Mouse (Mus musculus) stomach, embryonic 16.5 days (tissue): Measurements from ENCODE around the gene Ckb. TPM values are rescaled to one million over a fixed set of nuclear protein-coding genes. Genes with fewer than 3 reads are reported as not detected.

ENCODE experiments used
- ATAC-seq: fragments of 200-750 bp; cut with Nextera tagmentation; 2 replicates; pipeline ENCODE4 v1.8.0; 2017; ENCODE audit warnings: moderate number of reproducible peaks, moderate TSS enrichment; ENCODE audit not compliant: insufficient read depth, low FRiP score
- H3K27ac ChIP-seq: fragments of 300-500 bp; sonication (generic); 2 replicates; pipeline ENCODE4 v1.5.1; 2014; ENCODE audit warnings: low read length
- H3K27me3 ChIP-seq: fragments of 300-500 bp; sonication (generic); 2 replicates; pipeline ENCODE4 v1.6.1; 2014; ENCODE audit warnings: low read length, control low read depth, mixed read lengths; ENCODE audit not compliant: control insufficient read depth, insufficient read depth
- H3K36me3 ChIP-seq: fragments of 300-500 bp; sonication (generic); 2 replicates; pipeline ENCODE4 v1.6.1; 2014; ENCODE audit warnings: low read length; ENCODE audit not compliant: control insufficient read depth, insufficient read depth
- H3K4me1 ChIP-seq: fragments of 300-500 bp; sonication (generic); 2 replicates; pipeline ENCODE4 v1.6.1; 2014; ENCODE audit warnings: low read length, control low read depth, mixed read lengths; ENCODE audit not compliant: control insufficient read depth, insufficient read depth
- H3K4me2 ChIP-seq: fragments of 300-500 bp; sonication (generic); 2 replicates; pipeline ENCODE4 v1.6.1; 2014; ENCODE audit warnings: low read depth, low read length, mixed read lengths
- H3K4me3 ChIP-seq: fragments of 300-500 bp; sonication (generic); replicated peaks from 2 replicates; pipeline ENCODE4 v1.5.1; 2014; ENCODE audit warnings: mild to moderate bottlenecking, low read length
- H3K9ac ChIP-seq: fragments of 300-500 bp; sonication (generic); 2 replicates; pipeline ENCODE4 v1.6.1; 2014; ENCODE audit warnings: low read length
- H3K9me3 ChIP-seq: fragments of 300-500 bp; sonication (generic); replicated peaks from 2 replicates; pipeline ENCODE4 v1.6.1; 2016; ENCODE audit warnings: low read length, control low read depth; ENCODE audit not compliant: control insufficient read depth
- WGBS: fragments of 180-500 bp; shearing (Covaris S2); extraction: QIAGEN DNeasy Blood & Tissue Kit; methylation state at CpG from one replicate; pipeline ENCODE4 v1.1.7; 2014; 5-methylcytosine and 5-hydroxymethylcytosine counted together
- polyA plus RNA-seq: library from polyadenylated mRNA; unstranded; fragments of >200 nt; fragmentation: Nextera tagmentation; extraction: Ambion mirVana; gene quantifications from 2 replicates; pipeline ENCODE4 v1.2.1, GENCODE M21; 2015

The Ckb gene
- polyA plus RNA-seq, 1 experiment from 2014 or later: 698 TPM

GRCm38 (mm10) chr12:111705186-111705973 lies 33.2 kb upstream of the Ckb start:
- WGBS: 32% methylated on average over 15 of the region's 15 CpGs
- Histone ChIP-seq H3K27ac (peak overlapping the region; percentile 79), H3K9ac (peak overlapping the region; percentile 25), H3K9me3 (no peaks in the 10 kb centered on the region), H3K27me3 (no peaks in the 10 kb centered on the region), H3K4me2 (no peak overlapping the region), H3K4me1 (peaks cover 20% of the 10 kb centered on the region), H3K4me3 (no peak overlapping the region), H3K36me3 (peaks cover 11% of the 10 kb centered on the region; the same call in 1 of the 2 replicates)
- ATAC-seq: peak; percentile 30; the same call in 1 of the 2 replicates

- no peaks in the 10 kb centered on the region for H3K27me3 ChIP-seq
- peaks cover 20% of the 10 kb centered on the region for H3K4me1 ChIP-seq
- H3K36me3 ChIP-seq: peaks cover 8% of the 10 kb centered on the region; the same call in 1 of the 2 replicates
- no peak overlapping the region for H3K4me2 ChIP-seq
- peak overlapping the region; percentile 79 for H3K27ac ChIP-seq
- H3K4me3 ChIP-seq: no peak overlapping the region
- 31% methylated on average over 9 of the region's 9 CpGs for WGBS
- peak; percentile 68 for ATAC-seq
- no peaks in the 10 kb centered on the region for H3K9me3 ChIP-seq
- peak overlapping the region; percentile 52 for H3K9ac ChIP-seq
Measured at GRCm38 (mm10) chr12:111704609-111705008, 32.5 kb upstream of the Ckb start.

- H3K36me3 ChIP-seq: no peaks in the 10 kb centered on the region
- no peaks in the 10 kb centered on the region for H3K27me3 ChIP-seq
- H3K27ac ChIP-seq: no peak overlapping the region
- H3K4me1 ChIP-seq: peaks cover 20% of the 10 kb centered on the region
- H3K4me2 ChIP-seq: no peak overlapping the region
- ATAC-seq: no peak
- no peak overlapping the region for H3K4me3 ChIP-seq
- 75% methylated on average over 3 of the region's 3 CpGs for WGBS
- H3K9ac ChIP-seq: no peak overlapping the region
- H3K9me3 ChIP-seq: no peaks in the 10 kb centered on the region
Measured at GRCm38 (mm10) chr12:111703301-111703700, 31.2 kb upstream of the Ckb start.

- H3K4me1 ChIP-seq: peaks cover 18% of the 10 kb centered on the region
- no peak for ATAC-seq
- no peaks in the 10 kb centered on the region for H3K36me3 ChIP-seq
- no peak overlapping the region for H3K27ac ChIP-seq
- no peaks in the 10 kb centered on the region for H3K9me3 ChIP-seq
- H3K27me3 ChIP-seq: no peaks in the 10 kb centered on the region
- 39% methylated on average over 9 of the region's 9 CpGs for WGBS
- no peak overlapping the region for H3K4me2 ChIP-seq
- no peak overlapping the region for H3K9ac ChIP-seq
- no peak overlapping the region for H3K4me3 ChIP-seq
Measured at GRCm38 (mm10) chr12:111700920-111701458, 28.9 kb upstream of the Ckb start.

- H3K4me2 ChIP-seq: no peak overlapping the region
- no peaks in the 10 kb centered on the region for H3K36me3 ChIP-seq
- H3K9ac ChIP-seq: no peak overlapping the region
- peaks cover 10% of the 10 kb centered on the region for H3K4me1 ChIP-seq
- no peaks in the 10 kb centered on the region for H3K9me3 ChIP-seq
- WGBS: 77% methylated on average over 4 of the region's 4 CpGs
- H3K4me3 ChIP-seq: no peak overlapping the region
- ATAC-seq: no peak
- H3K27ac ChIP-seq: no peak overlapping the region
- H3K27me3 ChIP-seq: no peaks in the 10 kb centered on the region
Measured at GRCm38 (mm10) chr12:111699542-111699941, 27.4 kb upstream of the Ckb start.

GRCm38 (mm10) chr12:111698346-111698913 lies 26.3 kb upstream of the Ckb start:
- Histone ChIP-seq H3K4me1 (peaks cover 18% of the 10 kb centered on the region), H3K27ac (no peak overlapping the region), H3K4me2 (no peak overlapping the region), H3K9me3 (no peaks in the 10 kb centered on the region), H3K9ac (no peak overlapping the region), H3K36me3 (no peaks in the 10 kb centered on the region), H3K4me3 (no peak overlapping the region), H3K27me3 (no peaks in the 10 kb centered on the region)
- WGBS: 87% methylated on average over 6 of the region's 6 CpGs
- ATAC-seq: no peak

- no peaks in the 10 kb centered on the region for H3K9me3 ChIP-seq
- H3K4me2 ChIP-seq: no peak overlapping the region
- no peak overlapping the region for H3K27ac ChIP-seq
- no peaks in the 10 kb centered on the region for H3K27me3 ChIP-seq
- ATAC-seq: no peak
- no peak overlapping the region for H3K4me3 ChIP-seq
- no peak overlapping the region; the same call in 1 of the 2 replicates for H3K9ac ChIP-seq
- peaks cover 22% of the 10 kb centered on the region for H3K4me1 ChIP-seq
- H3K36me3 ChIP-seq: no peaks in the 10 kb centered on the region
- 60% methylated on average over 4 of the region's 4 CpGs for whole genome bisulfite sequencing
Measured at GRCm38 (mm10) chr12:111697708-111698107, 25.6 kb upstream of the Ckb start.

GRCm38 (mm10) chr12:111696239-111696638 lies 24.1 kb upstream of the Ckb start:
- peak; percentile 1; the same call in 1 of the 2 replicates for ATAC-seq
- H3K4me2 ChIP-seq: no peak overlapping the region
- no peaks in the 10 kb centered on the region for H3K27me3 ChIP-seq
- H3K27ac ChIP-seq: no peak overlapping the region
- 30% methylated on average over 6 of the region's 6 CpGs for WGBS
- peaks cover 22% of the 10 kb centered on the region for H3K4me1 ChIP-seq
- H3K9ac ChIP-seq: no peak overlapping the region
- no peaks in the 10 kb centered on the region for H3K36me3 ChIP-seq
- H3K9me3 ChIP-seq: no peaks in the 10 kb centered on the region
- H3K4me3 ChIP-seq: no peak overlapping the region
